Mouse (Mus musculus) left cerebral cortex, postnatal 36 days (tissue): ENCODE results near the gene Ctrb1. TPM values are rescaled to one million over a fixed set of nuclear protein-coding genes. Genes with fewer than 3 reads are reported as not detected.

Experiments
- DNase-seq, 2 experiments: peaks; one replicate each; pipeline ENCODE4 v3.0.0; 2021 to 2022; ENCODE audit warnings: low spot score in 2 of 2, mixed read lengths in 1 of 2
- intact Hi-C: fragments of 180-260 bp; cut with DNase I; formaldehyde crosslinking; loops from one replicate; pipeline ENCODE4 v1.15.1; 2025
- total RNA-seq, 2 experiments: library from RNA; stranded (reverse); gene quantifications; 2 replicates each; pipeline ENCODE4 v1.2.3; 2021

Ctrb1 gene
- not detected for total RNA-seq

GRCm38 (mm10) chr8:111690960-111691445 is at the start of gene Ctrb1:
Ctrb1 (minus strand) TSS chr8:111691010.
- intact Hi-C loops: no loop called here
- no peak for DNase-seq

GRCm38 (mm10) chr8:111740301-111740711 is 49.5 kb upstream of the Ctrb1 start:
- intact Hi-C loops: loop anchor here (5.0 kb wide), 1 partner anchor 67 kb away; no protein-coding TSS in a partner anchor
- DNase-seq: no peak

- intact Hi-C loops: loop anchor here (5.0 kb wide), 1 partner anchor 68 kb away; no protein-coding TSS in a partner anchor
- no peak for DNase-seq
Measured at GRCm38 (mm10) chr8:111739604-111740003, 48.8 kb upstream of the Ctrb1 start.

GRCm38 (mm10) chr8:111738867-111739266 is 48.1 kb upstream of the Ctrb1 start:
- DNase-seq: no peak
- intact Hi-C loops: no loop called here

- intact Hi-C loops: no loop called here
- DNase-seq: peak in 1 of 2 experiments; percentile 70
Measured at GRCm38 (mm10) chr8:111736321-111736720, 45.5 kb upstream of the Ctrb1 start.

- intact Hi-C loops: no loop called here
- no peak for DNase-seq
Measured at GRCm38 (mm10) chr8:111735791-111736190, 45.0 kb upstream of the Ctrb1 start.

GRCm38 (mm10) chr8:111735335-111735761 is 44.5 kb upstream of the Ctrb1 start:
- intact Hi-C loops: no loop called here
- no peak for DNase-seq

- no peak for DNase-seq
- intact Hi-C loops: no loop called here
Measured at GRCm38 (mm10) chr8:111734244-111734960, 43.6 kb upstream of the Ctrb1 start.

- intact Hi-C loops: no loop called here
- DNase-seq: peak in 1 of 2 experiments; percentile 4
Measured at GRCm38 (mm10) chr8:111733581-111734243, 42.9 kb upstream of the Ctrb1 start.

GRCm38 (mm10) chr8:111732406-111733085 is 41.7 kb upstream of the Ctrb1 start:
- intact Hi-C loops: no loop called here
- DNase-seq: peak in 1 of 2 experiments; percentile 2

GRCm38 (mm10) chr8:111732004-111732403 is 41.2 kb upstream of the Ctrb1 start:
- intact Hi-C loops: no loop called here

GRCm38 (mm10) chr8:111731231-111731977 is 40.6 kb upstream of the Ctrb1 start:
- DNase-seq: peak in 1 of 2 experiments; percentile 4
- intact Hi-C loops: no loop called here

More at GRCm38 (mm10) chr8:111732004-111732403, 41.2 kb upstream of the Ctrb1 start:
- peak; percentile 95 to 97 for DNase-seq

GRCm38 (mm10) chr8:111729233-111730170 is 38.7 kb upstream of the Ctrb1 start:
- intact Hi-C loops: no loop called here
- peak in 1 of 2 experiments; percentile 3 for DNase-seq

- peak in 1 of 2 experiments; percentile 3 for DNase-seq
- intact Hi-C loops: no loop called here
Measured at GRCm38 (mm10) chr8:111728481-111728880, 37.7 kb upstream of the Ctrb1 start.

- DNase-seq: no peak
- intact Hi-C loops: no loop called here
Measured at GRCm38 (mm10) chr8:111727553-111727952, 36.7 kb upstream of the Ctrb1 start.

GRCm38 (mm10) chr8:111726102-111726900 is 35.5 kb upstream of the Ctrb1 start:
- intact Hi-C loops: no loop called here
- peak; percentile 57 to 63 for DNase-seq

GRCm38 (mm10) chr8:111725341-111725740 is 34.5 kb upstream of the Ctrb1 start:
- intact Hi-C loops: no loop called here
- DNase-seq: no peak
